Mouse (Mus musculus) 416B (cell line): ENCODE measurements around the gene Hpgds.
A peak's percentile ranks its signal among the peaks of the same experiment; 100 is the strongest.

Source experiments
- DNase-seq: peaks from one replicate; pipeline ENCODE4 v3.0.0; 2011; ENCODE audit warnings: low read depth

Gene Hpgds

DNA sequence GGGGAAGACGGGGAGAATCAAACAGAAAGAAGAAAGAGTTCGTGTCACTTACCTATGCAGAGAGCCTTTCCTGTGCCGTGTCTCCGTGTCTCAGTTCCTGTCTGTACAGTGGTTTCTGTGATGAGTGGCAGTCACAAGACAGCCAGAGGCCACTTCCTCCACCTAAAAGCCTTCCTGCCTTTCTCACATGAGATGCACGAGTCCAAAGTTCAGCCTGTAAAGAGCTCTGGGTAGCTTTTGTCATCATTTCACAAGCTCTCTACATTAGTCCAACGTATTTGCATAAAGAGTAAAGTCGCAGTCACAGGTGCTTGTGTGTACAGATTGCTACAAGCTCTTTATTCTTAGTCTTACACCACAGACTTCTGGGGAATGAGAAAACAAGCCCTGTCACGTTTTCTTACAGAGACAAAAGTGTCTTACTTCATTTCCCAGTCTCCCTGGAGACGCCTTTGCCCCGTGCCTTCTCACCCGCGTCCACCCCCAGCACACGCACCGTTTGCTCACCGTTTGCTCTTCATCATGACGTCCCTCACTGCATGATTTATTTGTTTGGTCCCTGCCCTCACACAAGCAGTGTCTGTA, at the start of gene Hpgds:
TSS of gene Hpgds (minus strand) at position 288 of the 585 bp plus-strand sequence.
- DNase-seq: peak; percentile 16

GRCm38 (mm10) chr6:65164977-65165376, 20.3 kb upstream of the Hpgds start:
- peak; percentile 4 for DNase-seq

- no peak for DNase-seq
Measured at GRCm38 (mm10) chr6:65164137-65164536, 19.4 kb upstream of the Hpgds start.

DNA sequence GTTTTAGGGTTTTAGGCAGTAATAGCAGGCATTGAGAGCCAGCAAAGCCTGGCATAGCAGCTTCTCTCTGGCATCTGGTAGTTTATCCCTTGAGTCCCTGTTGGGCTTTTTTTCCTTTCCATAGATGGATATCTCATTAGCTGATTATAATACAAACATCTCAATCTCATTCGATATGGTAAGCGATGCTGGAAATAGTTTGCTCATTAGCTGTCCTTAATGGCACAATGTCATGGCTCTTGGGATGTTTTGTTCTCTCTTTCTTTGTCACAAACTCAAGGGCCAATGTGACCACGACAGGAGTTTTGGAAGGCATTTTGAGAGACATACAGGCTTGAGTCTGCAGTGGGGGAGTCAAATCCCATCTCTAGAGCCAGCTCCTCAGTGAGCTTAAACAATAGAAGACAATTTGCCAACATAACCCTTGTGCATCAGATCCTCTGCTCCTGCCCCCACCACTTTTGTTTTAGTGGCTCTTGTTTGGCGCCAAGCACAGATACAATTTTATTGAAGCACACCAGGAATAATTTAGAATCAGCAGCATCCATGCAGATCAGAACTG, 14.8 kb upstream of the Hpgds start:
- no peak for DNase-seq

GRCm38 (mm10) chr6:65157042-65157441, 12.3 kb upstream of the Hpgds start:
- no peak for DNase-seq

DNA sequence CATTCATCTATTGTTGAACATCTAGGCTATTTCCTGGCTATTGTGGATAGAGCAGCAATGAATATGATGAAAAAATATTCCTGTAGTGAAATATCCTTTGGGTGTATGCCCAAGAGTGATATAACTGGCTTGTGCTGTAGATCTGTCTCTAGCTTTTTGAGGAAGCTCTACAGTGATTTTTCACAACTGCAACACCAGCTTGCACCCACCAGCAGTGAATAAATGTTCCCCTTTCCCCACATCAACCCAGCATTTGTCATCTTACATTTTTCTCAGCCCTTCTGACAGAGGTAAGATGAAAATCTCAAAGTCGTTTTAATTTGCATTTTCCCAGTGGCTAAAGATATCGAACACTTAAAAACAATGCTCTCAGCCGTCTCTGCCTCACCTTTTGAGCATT, 8.9 kb upstream of the Hpgds start:
- no peak for DNase-seq

DNA sequence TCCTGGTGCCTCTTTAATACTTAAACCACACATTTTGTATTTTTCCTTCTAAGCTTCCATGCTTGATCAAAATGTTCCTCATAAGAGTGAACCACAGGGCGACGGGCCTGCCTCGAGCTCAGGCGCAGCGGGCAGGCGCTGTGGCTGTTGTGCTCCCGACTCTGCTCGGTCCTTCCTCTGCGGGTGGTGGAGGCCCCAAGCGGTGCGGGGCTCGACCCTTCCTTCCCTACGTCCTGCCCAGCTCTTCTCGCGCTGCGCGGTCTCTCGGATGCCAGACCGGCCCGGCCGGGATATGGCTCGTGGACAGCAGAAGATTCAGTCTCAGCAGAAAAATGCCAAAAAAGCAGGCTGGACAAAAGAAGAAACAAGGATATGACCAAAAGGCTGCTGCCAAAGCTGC, 6.0 kb upstream of the Hpgds start:
- no peak for DNase-seq

DNA sequence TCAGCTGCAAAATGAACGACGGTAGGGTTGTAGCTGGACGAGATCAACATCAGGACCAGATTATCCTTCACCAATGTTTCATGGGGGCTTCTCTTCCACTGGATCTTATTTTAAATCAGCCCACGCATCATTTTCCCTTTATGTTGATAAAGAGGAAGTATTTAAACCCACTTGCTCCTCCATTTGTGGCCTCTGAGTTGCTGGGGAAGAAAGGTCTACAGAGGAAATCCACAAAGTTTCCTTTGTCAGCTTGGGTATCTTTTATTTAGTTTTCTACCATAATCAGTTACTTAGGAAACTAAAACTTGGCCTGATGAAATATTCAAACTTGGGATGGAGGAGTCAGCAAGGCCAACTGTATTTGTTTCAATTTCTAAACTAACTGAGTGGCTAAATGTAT, 1.7 kb upstream of the Hpgds start:
- DNase-seq: peak; percentile 25

DNA sequence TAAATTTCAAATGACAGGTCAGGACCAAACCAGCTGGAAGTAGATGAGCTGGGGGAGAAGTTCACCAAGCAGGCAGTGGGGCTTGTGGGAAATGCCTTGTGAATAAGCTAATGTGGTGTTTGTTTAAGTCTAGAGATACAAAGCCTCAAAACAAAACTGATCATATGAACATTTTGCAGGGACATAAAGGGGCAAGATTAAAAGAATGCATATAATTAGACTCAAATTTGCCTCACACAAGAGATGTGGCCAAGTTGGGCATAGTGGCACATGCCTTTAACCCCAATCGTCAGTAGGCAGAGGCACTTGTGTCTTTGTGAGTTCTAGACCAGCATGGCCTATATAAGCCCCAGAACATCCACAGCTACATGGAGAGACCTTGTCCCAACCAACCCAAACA, 2.4 kb downstream of the Hpgds start:
- DNase-seq: no peak

DNA sequence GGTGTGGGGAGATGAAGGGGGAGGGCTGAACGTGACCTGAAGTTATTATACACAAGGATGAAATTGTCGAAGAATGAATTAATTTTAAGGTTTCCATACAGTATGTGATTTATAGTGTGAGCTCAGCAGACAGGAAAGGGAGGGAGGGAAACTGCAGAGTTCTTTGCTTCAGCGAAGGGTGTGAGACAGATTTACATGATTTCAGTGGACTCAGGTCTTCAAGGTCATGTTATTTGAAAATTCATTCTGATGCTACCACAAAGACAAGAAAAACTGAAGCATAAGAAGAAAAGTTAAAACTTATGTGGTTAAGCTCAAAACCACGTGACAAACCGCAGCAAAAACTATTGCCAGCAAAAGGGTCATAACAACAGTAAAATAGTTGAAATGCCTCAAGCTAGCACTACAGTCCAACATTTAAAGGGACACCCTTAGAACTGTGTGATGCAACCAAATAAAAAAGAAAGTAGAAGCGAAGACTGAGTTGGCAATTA, 3.9 kb downstream of the Hpgds start:
- DNase-seq: peak; percentile 54

GRCm38 (mm10) chr6:65140082-65140749, 4.5 kb downstream of the Hpgds start:
- no peak for DNase-seq

DNA sequence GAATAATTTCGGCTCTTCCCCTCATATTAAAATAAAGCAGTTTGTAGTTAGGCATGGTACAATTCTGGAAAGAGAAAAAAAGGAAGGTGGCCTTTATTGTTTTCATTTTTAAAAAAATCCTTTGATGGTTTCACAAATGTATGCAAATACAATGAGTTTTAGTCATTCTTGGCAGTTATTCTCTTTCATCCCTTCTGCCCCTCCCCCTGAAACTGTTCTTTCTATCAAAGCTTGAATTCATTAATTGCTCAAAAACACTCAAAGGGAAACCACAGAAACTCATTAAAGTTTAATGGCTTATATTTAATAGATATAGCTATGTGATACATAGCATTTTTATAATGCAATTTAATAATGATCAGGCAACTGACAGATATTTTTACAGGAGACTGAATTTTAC, 6.5 kb downstream of the Hpgds start:
- no peak for DNase-seq

DNA sequence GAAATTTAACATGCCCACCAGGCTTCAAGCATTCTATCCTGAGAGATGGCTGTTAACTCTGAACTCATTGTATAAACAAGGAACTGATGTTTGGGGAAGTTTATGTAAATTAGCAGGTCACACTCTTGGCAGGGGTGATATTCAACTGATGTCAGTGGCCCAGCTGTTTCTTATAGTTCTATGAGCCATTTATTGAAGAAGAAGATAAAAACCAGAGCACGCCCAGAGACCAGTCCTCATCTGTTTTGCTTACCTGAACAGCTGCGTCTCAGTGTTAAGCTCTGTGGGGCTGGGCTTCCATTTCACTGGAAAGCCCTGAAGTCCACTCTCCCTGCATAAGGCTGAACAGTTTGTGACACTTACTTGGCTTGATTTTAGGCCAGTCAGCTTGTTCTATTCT, 6.9 kb downstream of the Hpgds start:
- no peak for DNase-seq

DNA sequence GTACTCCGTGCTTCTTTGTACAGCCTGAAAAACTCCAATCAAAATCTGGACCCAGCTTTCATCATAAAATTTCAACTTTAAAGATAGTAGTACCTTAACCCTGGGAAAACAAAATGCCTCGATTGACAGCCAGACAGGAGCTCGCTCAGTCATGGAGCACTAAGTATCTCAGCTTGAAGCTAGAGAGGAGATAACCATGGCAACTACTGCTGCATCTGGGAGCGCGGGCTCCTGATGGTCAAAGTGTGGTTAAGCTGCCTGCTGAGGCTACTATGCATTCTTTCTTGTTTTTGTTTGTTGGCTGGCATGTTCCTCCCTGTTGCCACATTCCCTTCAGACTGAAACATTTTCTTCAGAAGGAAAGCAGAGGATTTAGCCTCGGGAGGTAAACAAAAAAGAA, 12.3 kb downstream of the Hpgds start:
- DNase-seq: no peak

DNA sequence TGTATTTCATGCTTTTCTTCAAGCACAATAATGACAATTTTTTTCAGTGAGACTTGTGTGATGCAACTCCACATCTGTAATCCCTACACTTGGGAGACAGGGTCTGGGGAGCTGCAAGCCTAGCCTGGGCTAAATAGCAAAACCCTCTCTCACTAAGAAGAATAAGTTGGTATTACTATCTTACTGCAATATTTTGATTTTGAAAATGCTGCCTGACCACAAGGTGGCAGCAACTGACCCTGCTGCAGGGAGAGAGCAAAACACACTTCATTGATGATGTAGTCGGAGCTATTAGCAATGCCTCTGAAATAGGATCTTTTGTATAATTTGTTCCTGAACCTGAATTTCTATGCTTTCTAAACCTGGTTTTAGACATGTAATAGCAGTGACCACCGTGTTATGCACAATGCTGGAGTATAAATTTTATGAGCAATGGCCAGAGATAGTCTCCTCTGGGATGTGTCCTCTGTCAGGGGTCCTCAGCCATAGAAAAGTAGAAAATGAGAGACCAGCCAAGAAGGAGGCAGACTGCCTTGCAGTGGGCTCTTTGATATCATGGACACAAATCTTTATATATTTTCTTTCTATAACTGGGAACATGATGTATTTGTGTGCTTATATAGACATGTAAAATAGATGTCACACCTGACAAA, 18.5 kb downstream of the Hpgds start:
- peak; percentile 62 for DNase-seq

DNA sequence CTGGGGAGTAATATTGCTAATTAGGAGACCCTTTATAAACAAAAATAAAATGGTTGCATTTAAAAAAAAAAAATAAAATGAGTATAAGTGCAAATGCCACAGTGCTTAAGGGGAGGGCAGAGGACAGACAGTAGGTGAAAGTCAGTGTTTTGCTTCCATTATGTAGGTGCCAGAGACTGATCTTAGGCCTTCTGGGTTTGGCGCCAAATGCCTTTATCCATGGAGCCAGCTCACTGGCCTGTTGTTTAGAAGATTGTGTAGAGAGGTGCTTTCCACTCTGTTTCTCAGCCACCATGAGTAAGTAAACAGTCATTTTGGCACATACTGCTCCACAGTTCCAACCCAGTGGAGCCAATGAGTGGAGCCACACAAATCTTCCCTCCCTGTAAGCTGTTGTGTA, 27.2 kb downstream of the Hpgds start:
- no peak for DNase-seq

GRCm38 (mm10) chr6:65114902-65115301, 29.8 kb downstream of the Hpgds start:
- peak; percentile 75 for DNase-seq

- peak; percentile 60 for DNase-seq
Measured at GRCm38 (mm10) chr6:65079139-65079538, 65.6 kb downstream of the Hpgds start.

DNA sequence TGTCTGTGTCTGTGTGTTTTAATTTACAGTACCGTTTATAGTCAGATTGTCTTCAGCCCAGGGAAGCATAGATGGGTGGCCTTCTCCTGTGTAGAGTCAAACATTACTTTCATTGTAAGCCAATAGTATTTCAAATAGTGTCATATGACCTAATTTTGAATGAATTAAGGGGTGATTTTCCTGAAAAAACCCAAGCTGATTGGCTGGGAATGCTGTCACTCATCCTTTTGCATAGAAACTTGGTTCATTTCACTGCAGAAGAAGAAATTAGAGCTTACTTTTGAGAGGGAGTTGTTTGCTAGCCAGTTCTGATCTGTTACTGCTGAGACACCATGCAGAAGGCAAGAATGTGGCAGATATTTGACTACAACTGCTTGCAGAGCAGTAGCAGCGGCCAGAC, 69.5 kb downstream of the Hpgds start:
- DNase-seq: peak; percentile 16
